19 mouse cellular contexts compared by ENCODE assay signal in the genomic region with DNA sequence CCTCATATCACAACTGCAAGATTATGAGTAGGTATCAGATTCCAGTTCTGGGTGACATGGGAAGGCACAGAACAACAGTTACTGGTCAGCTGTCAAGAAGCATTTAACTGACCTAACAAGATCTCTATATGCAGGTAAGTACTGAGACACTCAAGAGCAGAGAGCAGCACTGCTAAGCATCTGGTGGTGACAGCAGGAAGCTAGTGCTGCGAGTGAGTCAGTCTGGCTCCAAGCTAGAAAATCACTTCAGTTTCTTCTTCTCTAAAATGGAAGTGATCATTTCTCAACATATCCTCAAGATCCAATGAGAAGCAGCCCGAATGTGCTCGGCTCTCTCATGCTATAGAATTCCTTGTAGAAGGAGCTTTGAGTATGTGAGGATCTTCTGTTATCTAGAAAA.
DNase-seq lines count a peak whose midpoint lies in the region; TF ChIP-seq lines count a peak whose summit lies in the region.
"Had no signal": no experiment of that assay in that cellular context is flagged by ENCODE, and none has a peak within 500 bp of the region (broad histone marks: within the 10 kb centered on the region; RNA-seq: fewer than 3 reads in every experiment).

No protein-coding gene starts in this region.

- peak; percentile 41 for DNase-seq in layer of hippocampus, adult 9-11 months
- DNase-seq in layer of hippocampus, postnatal 10 days (ENCODE audit: low spot score in 2 of 2), result no peak
- DNase-seq in right cerebral cortex, adult 2 months (ENCODE audit: low spot score in 2 of 2), result peak; percentile 36 to 45
- no peak for DNase-seq in right cerebral cortex, postnatal 14 days
- DNase-seq in cerebellum, postnatal 36 days, result no peak
- DNase-seq: adrenal gland, adult 2 months; adrenal gland, postnatal 14 days; cerebellum, adult 11-12 months; cerebellum, adult 8-10 months; cerebellum, postnatal 10 days; gastrocnemius, adult 2 months; gastrocnemius, postnatal 14 days; heart, adult 11 months had no signal

- H3K27ac ChIP-seq in cortical plate, adult 2 months (ENCODE audit: insufficient read depth, low read length), result peak overlapping the region; percentile 59; the same call in 1 of the 2 replicates
- H3K27ac ChIP-seq: embryonic facial prominence, embryonic 12.5 days; embryonic facial prominence, embryonic 15.5 days; forebrain, embryonic 15.5 days; gastrocnemius, adult 2 months; hindbrain, embryonic 12.5 days; hindbrain, embryonic 15.5 days had no signal

- no peak for TF ChIP-seq POLR2A in cortical plate, adult 2 months (IDR thresholded peaks at IDR 0.05; ENCODE audit: extremely low read depth, insufficient read depth, low read length)

- no peak for TF ChIP-seq CTCF in cortical plate, adult 2 months (IDR thresholded peaks at IDR 0.05; ENCODE audit: extremely low read depth, insufficient read depth, low read length)

- peaks cover 2% of the 10 kb centered on the region; the same call in 1 of the 2 replicates for H3K4me1 ChIP-seq in cortical plate, adult 2 months (ENCODE audit: control insufficient read depth, insufficient read depth, low read length)
- H3K4me1 ChIP-seq: embryonic facial prominence, embryonic 12.5 days; embryonic facial prominence, embryonic 15.5 days; forebrain, embryonic 15.5 days; hindbrain, embryonic 12.5 days; hindbrain, embryonic 15.5 days had no signal

- H3K4me3 ChIP-seq in cortical plate, adult 2 months (ENCODE audit: insufficient read depth, low read length), result no peak overlapping the region
- H3K4me3 ChIP-seq: embryonic facial prominence, embryonic 12.5 days; embryonic facial prominence, embryonic 15.5 days; forebrain, embryonic 15.5 days; gastrocnemius, adult 2 months; hindbrain, embryonic 12.5 days; hindbrain, embryonic 15.5 days had no signal

Comparison
In these comparisons a context has a peak if more than half of its experiments do, and no peak if none do; other contexts are left out.
1. DNase-seq: peak in layer of hippocampus, adult 9-11 months (single experiment) and right cerebral cortex, adult 2 months (2 of 2); none in layer of hippocampus, postnatal 10 days (0 of 2), right cerebral cortex, postnatal 14 days (single experiment) and cerebellum, postnatal 36 days (0 of 2).